Mouse (Mus musculus) forebrain, embryonic 11.5 days (tissue): Measurements from ENCODE around the gene Galnt2. TPM values are rescaled to one million over a fixed set of nuclear protein-coding genes. Genes with fewer than 3 reads are reported as not detected.
A peak's percentile ranks its signal among the peaks of the same experiment; 100 is the strongest.

Experiments used
- ATAC-seq: fragments of 200-750 bp; cut with Nextera tagmentation; replicated peaks from 2 replicates; pipeline ENCODE4 v1.8.0; 2017; ENCODE audit warnings: moderate TSS enrichment; ENCODE audit not compliant: low FRiP score
- DNase-seq: peaks from one replicate; pipeline ENCODE4 v3.0.0-alpha.2; 2017; ENCODE audit warnings: low spot score
- H3K27ac ChIP-seq: fragments of 300-500 bp; sonication (generic); 2 replicates; pipeline ENCODE4 v1.5.1; 2014; ENCODE audit warnings: low read depth, low read length
- H3K27me3 ChIP-seq: fragments of 300-500 bp; sonication (generic); 2 replicates; pipeline ENCODE4 v1.6.1; 2014; ENCODE audit warnings: mild to moderate bottlenecking, low read length, mixed read lengths; ENCODE audit not compliant: control insufficient read depth, insufficient read depth
- H3K36me3 ChIP-seq: fragments of 300-500 bp; sonication (generic); 2 replicates; pipeline ENCODE4 v1.6.1; 2014; ENCODE audit warnings: mild to moderate bottlenecking, low read length, moderate library complexity, mixed read lengths; ENCODE audit not compliant: control insufficient read depth, insufficient read depth
- H3K4me1 ChIP-seq: fragments of 300-500 bp; sonication (generic); replicated peaks from 2 replicates; pipeline ENCODE4 v1.6.1; 2014; ENCODE audit warnings: low read length, mixed read lengths; ENCODE audit not compliant: control insufficient read depth, insufficient read depth
- H3K4me2 ChIP-seq: fragments of 300-500 bp; sonication (generic); 2 replicates; pipeline ENCODE4 v1.6.1; 2014; ENCODE audit warnings: low read depth, mild to moderate bottlenecking, low read length, moderate library complexity, mixed read lengths; ENCODE audit not compliant: severe bottlenecking
- H3K4me3 ChIP-seq: fragments of 300-500 bp; sonication (generic); 2 replicates; pipeline ENCODE4 v1.5.1; 2014; ENCODE audit warnings: low read depth, low read length
- H3K9ac ChIP-seq: fragments of 300-500 bp; sonication (generic); 2 replicates; pipeline ENCODE4 v1.6.1; 2014; ENCODE audit warnings: low read length
- H3K9me3 ChIP-seq: fragments of 300-500 bp; sonication (generic); 2 replicates; pipeline ENCODE4 v1.6.1; 2016; ENCODE audit warnings: low read length, mixed read lengths; ENCODE audit not compliant: control insufficient read depth
- WGBS: fragments of 180-500 bp; shearing (Covaris S2); extraction: QIAGEN DNeasy Blood & Tissue Kit; methylation state at CpG from one replicate; pipeline ENCODE4 v1.1.7; 2014; 5-methylcytosine and 5-hydroxymethylcytosine counted together
- polyA plus RNA-seq: library from polyadenylated mRNA; unstranded; fragments of >200 nt; fragmentation: Nextera tagmentation; extraction: Ambion mirVana; gene quantifications from 2 replicates; pipeline ENCODE4 v1.2.1, GENCODE M21; 2014

Galnt2 gene
- polyA plus RNA-seq, 1 experiment from 2014 or later, result 83.7 TPM

- H3K36me3 ChIP-seq, result no peaks in the 10 kb centered on the region
- DNase-seq, result peak; percentile 77
- H3K4me2 ChIP-seq, result peak overlapping the region; percentile 13; the same call in 1 of the 2 replicates
- WGBS, result 8% methylated on average over 6 of the region's 6 CpGs
- H3K4me3 ChIP-seq, result no peak overlapping the region
- peak overlapping the region; percentile 47; the same call in 1 of the 2 replicates for H3K9ac ChIP-seq
- no peaks in the 10 kb centered on the region for H3K27me3 ChIP-seq
- peak overlapping the region; percentile 98 for H3K27ac ChIP-seq
- H3K4me1 ChIP-seq, result peaks cover 53% of the 10 kb centered on the region
- peak; percentile 89 for ATAC-seq
- no peaks in the 10 kb centered on the region for H3K9me3 ChIP-seq
These were observed 53.1 kb downstream of the Galnt2 start for GRCm38 (mm10) chr8:124284333-124284711.

- Histone ChIP-seq H3K4me3 (no peak overlapping the region), H3K4me1 (peaks cover 53% of the 10 kb centered on the region), H3K27me3 (no peaks in the 10 kb centered on the region), H3K4me2 (peak overlapping the region; percentile 18; the same call in 1 of the 2 replicates), H3K9me3 (no peaks in the 10 kb centered on the region), H3K27ac (peak overlapping the region; percentile 98), H3K36me3 (no peaks in the 10 kb centered on the region), H3K9ac (peak overlapping the region; percentile 48)
- WGBS, result 14% methylated on average over 9 of the region's 9 CpGs
- ATAC-seq (peak; percentile 31; the same call in 1 of the 2 replicates), DNase-seq (no peak)
These were observed 53.9 kb downstream of the Galnt2 start for GRCm38 (mm10) chr8:124284984-124285576.

- peaks cover 51% of the 10 kb centered on the region for H3K4me1 ChIP-seq
- H3K27me3 ChIP-seq, result no peaks in the 10 kb centered on the region
- ATAC-seq, result peak; percentile 33
- H3K9me3 ChIP-seq, result no peaks in the 10 kb centered on the region
- peak overlapping the region; percentile 98 for H3K27ac ChIP-seq
- peak; percentile 65 for DNase-seq
- no peak overlapping the region for H3K4me3 ChIP-seq
- no peak overlapping the region for H3K4me2 ChIP-seq
- whole genome bisulfite sequencing, result 59% methylated on average over 4 of the region's 4 CpGs
- H3K36me3 ChIP-seq, result no peaks in the 10 kb centered on the region
- H3K9ac ChIP-seq, result peak overlapping the region; percentile 23; the same call in 1 of the 2 replicates
These were observed 55.4 kb downstream of the Galnt2 start for GRCm38 (mm10) chr8:124286461-124287124.

GRCm38 (mm10) chr8:124288215-124288864 lies 57.1 kb downstream of the Galnt2 start:
- Histone ChIP-seq H3K4me1 (peaks cover 39% of the 10 kb centered on the region), H3K27ac (no peak overlapping the region), H3K9me3 (no peaks in the 10 kb centered on the region), H3K36me3 (no peaks in the 10 kb centered on the region), H3K4me3 (no peak overlapping the region), H3K4me2 (no peak overlapping the region), H3K9ac (no peak overlapping the region), H3K27me3 (no peaks in the 10 kb centered on the region)
- ATAC-seq, result no peak
- WGBS, result 86% methylated on average over 4 of the region's 4 CpGs
- DNase-seq, result no peak

DNA sequence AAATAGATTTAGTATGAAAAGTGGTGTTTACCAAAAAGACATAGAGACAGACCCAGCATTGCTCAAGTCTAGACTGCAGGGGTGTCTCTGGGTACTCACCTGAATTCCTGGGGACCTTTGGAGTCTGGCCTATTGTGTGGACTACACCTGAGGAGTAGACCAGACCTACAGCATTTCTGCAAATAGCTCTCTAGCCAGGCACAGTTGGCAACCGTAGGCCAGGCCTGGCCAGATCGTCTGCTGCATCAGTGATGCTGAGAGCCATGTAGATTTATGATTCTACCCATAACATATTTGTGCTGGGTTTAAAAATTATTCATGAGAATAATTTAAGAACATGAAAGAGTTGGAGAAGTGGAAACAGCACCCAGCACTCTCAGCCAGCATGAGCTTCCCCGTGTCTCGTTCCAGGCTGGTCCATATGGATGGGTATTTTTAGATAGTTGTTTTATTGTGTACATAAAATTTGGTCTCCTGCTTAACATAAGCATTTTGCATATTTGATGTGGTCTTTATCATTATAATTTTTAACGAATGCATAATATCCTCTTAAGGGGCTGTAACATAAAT lies 58.4 kb downstream of the Galnt2 start:
- H3K36me3 ChIP-seq, result no peaks in the 10 kb centered on the region
- H3K4me1 ChIP-seq, result peaks cover 29% of the 10 kb centered on the region
- H3K4me2 ChIP-seq, result no peak overlapping the region
- 88% methylated on average over 5 of the region's 5 CpGs for WGBS
- H3K9me3 ChIP-seq, result no peaks in the 10 kb centered on the region
- no peak overlapping the region for H3K27ac ChIP-seq
- no peak for DNase-seq
- H3K9ac ChIP-seq, result no peak overlapping the region
- no peaks in the 10 kb centered on the region for H3K27me3 ChIP-seq
- H3K4me3 ChIP-seq, result no peak overlapping the region
- no peak for ATAC-seq

DNA sequence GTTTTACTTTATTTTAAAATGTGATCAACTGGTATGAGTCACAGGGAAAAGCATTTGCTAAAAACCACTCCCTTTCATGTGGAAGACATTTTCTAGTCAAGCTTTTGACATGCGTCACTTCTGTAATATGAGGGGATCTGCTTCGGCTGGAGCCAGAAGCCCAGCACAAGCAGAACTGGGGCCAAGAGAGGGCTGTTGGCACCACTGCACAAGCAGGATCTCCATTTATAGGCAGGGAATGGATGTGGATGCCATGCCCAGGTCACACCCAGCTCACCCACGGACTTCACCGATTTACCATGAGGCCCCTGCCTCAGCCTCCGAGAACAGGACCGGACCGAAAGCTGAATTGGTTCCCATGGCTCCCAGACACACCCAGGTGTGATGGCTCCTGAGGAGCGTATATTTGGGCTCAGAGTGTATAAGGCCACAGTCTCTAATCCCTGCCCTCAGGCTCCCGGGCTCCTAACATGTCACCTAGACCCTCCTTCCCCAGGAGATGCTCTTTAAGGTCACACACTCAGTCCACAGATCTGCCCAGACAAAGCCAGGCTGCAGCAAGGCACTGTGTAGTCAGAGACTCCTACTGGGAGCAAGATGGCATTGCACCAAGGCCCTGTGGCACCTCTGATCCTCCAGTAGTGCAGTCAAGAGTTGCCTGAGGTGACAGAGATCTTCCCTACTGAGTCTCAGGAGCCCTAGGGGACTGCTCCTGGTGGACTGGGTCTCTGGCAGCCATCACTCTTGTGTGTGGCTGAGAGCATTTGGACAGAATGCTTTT lies 59.9 kb downstream of the Galnt2 start:
- Histone ChIP-seq H3K27me3 (no peaks in the 10 kb centered on the region), H3K4me1 (peaks cover 13% of the 10 kb centered on the region), H3K36me3 (no peaks in the 10 kb centered on the region), H3K9ac (no peak overlapping the region), H3K4me3 (no peak overlapping the region), H3K9me3 (no peaks in the 10 kb centered on the region), H3K27ac (no peak overlapping the region), H3K4me2 (no peak overlapping the region)
- ATAC-seq (no peak), DNase-seq (no peak)
- WGBS, result 89% methylated on average over 9 of the region's 9 CpGs

DNA sequence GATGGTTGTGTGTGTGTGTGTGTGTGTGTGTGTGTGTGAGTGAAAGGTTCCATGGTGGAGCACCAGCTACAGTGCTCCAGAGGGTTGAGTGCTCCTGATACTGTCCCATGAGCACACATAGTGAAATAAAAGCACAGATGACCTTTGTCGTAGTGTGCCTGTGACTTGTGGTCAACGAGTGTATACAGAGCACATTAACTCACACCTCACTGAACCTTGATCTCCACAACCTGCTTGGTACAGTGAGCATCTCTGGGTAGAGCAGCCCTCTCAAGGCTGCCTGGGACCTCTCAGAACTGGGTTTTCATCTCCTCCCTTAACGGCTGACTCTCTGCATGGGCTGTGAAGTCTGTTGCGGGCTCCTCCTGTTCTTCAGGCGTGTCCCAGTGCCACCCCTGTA lies 60.5 kb downstream of the Galnt2 start:
- ATAC-seq (no peak), DNase-seq (no peak)
- 89% methylated on average over 5 of the region's 5 CpGs for WGBS
- no peak overlapping the region for H3K4me2 ChIP-seq
- H3K4me1 ChIP-seq, result peaks cover 8% of the 10 kb centered on the region; the same call in 1 of the 2 replicates
- H3K4me3 ChIP-seq, result no peak overlapping the region
- H3K9ac ChIP-seq, result no peak overlapping the region
- H3K27me3 ChIP-seq, result no peaks in the 10 kb centered on the region
- H3K36me3 ChIP-seq, result no peaks in the 10 kb centered on the region
- H3K27ac ChIP-seq, result no peak overlapping the region
- no peaks in the 10 kb centered on the region for H3K9me3 ChIP-seq

GRCm38 (mm10) chr8:124292965-124293364 lies 61.8 kb downstream of the Galnt2 start:
- Histone ChIP-seq H3K27ac (no peak overlapping the region), H3K27me3 (no peaks in the 10 kb centered on the region), H3K4me1 (peaks cover 2% of the 10 kb centered on the region; the same call in 1 of the 2 replicates), H3K9me3 (no peaks in the 10 kb centered on the region), H3K4me2 (no peak overlapping the region), H3K36me3 (no peaks in the 10 kb centered on the region; the same call in 1 of the 2 replicates), H3K4me3 (no peak overlapping the region), H3K9ac (no peak overlapping the region)
- ATAC-seq (no peak), DNase-seq (no peak)
- 90% methylated on average over 9 of the region's 9 CpGs for WGBS
